Mouse (Mus musculus) right cerebral cortex, postnatal 10 days (tissue): ENCODE measurements around the gene Arhgdib.
"Not testable (repeated sequence)": the region's sequence is repeated elsewhere in the genome, so short reads cannot be mapped to it uniquely, and the experiment has no call there.

Experiments used
- DNase-seq, 2 experiments: peaks; one replicate each; pipeline ENCODE4 v3.0.0; 2021; ENCODE audit warnings: low spot score in 2 of 2

Arhgdib gene

DNA sequence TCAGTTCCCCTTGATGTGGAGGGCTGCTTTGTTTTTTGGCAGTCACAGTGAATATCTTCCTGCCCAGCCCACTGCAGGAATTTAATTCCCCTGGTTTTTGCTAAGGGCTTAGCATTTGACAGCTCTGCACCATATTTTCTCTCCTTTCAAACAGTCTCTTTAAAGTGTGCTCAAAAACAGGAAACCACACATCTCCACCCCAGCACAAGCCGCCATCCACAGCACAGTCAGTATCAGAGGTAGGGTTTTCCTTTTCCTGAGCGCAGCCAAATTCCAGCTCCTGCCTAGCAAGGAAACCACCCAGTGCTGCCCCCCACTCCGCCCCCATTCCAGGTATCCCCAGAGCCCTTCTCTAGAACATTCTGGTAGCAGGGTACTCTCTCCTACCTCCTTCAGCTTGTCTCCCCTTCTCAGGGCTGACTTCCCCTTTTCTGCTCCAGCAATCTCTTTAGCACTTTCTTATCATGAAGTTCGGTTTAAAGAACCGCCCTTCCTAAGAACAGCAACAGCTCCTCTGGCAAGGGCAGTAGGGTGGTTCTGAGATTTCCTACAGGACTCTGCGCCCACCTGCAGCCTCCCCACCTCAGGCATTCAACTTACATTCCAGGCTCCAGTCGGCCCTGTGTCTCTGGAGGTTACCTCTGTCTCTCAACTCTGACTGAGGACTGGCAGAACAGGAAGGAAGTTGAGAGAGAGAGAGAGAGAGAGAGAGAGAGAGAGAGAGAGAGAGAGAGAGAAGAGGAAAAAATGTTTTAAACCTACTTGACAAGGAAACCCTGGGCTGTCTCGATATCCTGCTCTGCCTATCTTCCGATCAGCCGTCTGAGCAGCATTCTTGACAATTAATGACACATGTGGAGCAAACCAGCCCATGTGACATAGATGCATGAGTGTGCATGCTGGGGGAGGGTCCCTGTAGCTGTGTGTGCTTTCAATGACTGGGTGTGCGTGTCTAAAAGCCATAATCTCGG lies at the start of gene Arhgdib:
TSS of gene Arhgdib (minus strand) at position 849 of the 971 bp plus-strand sequence.
- peak in 1 of 2 experiments; percentile 38 for DNase-seq

DNA sequence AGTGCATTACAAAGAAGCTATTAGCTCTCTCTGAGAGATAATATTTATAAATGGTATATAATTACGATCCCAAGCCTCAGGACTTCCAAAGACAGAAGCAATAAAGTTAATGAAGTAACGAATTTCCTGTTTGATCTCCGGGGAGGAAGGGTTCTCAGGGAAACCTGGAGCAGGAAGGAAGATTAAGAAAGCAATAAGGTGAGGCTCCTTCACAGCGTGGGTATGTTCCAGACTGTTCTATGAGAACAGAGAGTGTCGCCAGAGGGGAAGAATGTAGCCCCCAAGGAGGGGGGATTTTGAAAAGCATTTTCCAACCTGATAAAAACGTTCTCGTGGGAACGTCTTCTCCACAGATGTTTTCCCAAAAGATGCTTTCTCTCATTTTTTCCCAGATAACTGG lies 48.9 kb upstream of the Arhgdib start:
- DNase-seq: no peak

DNA sequence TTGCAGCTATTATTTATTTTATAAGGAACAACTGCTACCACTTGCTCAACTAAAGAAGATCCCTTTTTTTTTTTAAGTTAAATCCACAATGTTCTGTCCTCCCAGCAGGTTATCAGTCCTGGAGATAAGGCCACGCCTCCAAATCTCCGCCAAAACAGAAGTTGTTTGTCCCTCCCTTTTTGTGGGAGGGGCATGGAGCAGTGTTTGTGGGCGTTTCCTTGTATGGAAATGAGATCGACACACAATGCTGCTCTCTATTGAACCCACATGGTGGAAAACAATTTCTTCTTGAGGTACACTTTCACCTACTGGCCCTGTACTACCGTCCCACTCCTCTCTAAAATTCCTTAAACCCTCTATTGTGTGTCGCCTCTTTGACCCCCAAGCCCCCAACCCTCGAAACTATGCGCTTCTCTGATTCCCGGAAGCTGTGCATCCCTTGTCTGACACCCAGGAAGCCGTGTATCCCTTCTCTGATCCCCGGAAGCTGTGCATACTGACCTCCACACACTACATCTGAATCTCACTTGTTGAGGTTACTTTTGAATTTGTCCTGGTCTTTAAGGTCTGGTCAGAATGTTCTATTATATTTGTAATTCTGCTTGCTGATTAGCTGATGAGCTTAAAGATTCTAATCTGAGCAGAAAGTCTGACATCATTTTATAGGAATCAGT lies 48.3 kb upstream of the Arhgdib start:
- DNase-seq: no peak

DNA sequence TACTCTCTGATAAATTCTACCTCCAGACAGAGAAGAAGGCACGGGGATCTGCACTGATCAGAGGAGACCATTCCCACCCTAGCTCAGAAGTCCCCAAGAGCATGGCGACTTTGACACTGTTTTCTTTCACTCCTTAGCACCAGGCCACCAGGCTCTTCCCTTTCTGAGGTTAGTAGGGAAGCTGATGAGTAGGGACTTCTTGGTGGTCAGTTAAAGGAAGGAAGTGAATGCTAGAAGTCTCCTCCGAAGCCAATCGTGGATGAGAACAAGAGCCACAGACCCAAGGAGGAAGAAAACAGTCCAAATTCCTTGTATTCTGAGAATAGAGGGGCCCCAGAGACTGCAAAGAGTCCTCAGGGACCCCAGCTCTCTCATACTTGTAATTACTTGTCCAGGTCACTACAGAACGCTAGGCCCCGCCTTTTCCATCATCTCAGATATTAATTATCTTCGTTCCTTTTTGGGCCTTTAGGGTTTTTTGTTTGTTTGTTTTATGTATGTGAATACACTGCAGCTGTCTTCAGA lies 46.9 kb upstream of the Arhgdib start:
- no peak for DNase-seq

DNA sequence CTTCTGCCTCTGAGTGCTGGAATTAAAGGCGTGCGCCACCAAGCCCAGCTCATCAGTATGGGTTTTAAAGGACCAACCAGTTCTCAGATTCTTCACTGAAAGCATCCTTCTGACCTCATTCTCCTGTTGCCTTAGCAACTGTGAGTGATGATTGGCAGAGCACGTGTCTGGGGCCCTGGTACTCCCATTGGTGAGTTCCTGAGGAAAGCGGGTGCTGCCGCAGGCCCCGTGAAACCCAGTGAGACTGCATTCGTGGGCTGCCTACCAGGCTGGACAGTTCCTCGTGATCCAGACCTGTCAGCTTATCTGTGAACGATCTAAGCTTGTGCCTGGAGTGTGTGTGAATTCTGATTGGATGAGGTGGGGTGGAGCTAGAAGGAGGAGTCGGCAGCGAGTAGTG lies 45.0 kb upstream of the Arhgdib start:
- no peak for DNase-seq

DNA sequence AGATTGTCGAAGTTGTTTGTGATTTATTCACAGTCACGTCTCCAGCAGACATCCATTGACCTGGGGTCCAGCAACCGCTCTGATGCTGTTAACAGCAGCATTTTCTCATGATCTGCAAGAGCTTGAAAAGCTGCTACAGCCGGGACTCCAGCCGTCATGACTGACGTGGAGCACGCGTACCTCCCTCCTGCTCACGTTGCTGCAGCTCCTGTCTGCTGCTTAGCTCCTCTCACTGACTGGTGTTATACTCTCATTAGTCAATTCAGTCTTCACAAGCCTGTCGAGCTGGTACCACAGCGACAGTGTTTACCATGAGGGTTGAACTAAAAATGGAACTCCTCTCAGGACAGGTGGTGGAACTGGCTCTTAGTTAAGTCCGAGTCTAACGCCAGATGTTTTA lies 44.3 kb upstream of the Arhgdib start:
- no peak for DNase-seq

DNA sequence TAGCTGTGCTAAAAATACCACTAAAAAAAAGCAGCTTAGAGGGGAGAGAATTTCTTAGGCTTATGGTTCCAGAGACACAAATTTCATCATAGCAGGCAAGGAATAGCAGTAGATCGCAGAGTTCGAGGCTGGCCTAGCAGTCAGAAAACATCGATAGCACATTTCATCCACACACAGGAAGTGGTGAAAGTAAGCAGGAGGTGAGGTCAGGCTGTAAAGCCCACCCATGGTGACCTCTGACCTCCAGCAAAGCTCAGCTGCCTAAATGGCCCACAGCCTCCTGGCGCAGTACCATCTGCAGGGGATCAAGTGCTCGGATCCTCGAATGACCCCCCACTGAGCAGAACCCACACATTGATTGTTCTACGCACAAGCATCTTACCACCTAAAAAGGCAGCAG lies 41.5 kb upstream of the Arhgdib start:
- DNase-seq: no peak

DNA sequence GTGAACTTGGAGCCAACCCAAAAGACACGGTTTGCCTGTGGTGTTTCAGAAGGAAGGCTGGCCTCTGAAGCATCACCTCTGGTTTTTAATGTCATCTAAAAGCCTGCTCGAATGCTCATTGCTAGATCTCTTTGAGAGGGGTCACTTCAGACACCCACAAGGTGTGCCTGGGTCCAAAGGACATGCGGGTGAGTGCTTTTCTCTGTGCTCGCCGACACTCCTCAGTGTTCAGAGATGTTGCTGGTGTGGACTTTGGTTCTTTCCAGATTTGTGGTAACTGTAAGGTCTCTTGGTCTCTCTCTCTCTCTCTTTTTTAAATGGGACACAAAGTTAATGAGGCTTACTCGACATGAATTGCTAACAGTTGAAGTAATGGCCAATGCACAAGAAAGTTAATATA lies 40.9 kb upstream of the Arhgdib start:
- DNase-seq: no peak

DNA sequence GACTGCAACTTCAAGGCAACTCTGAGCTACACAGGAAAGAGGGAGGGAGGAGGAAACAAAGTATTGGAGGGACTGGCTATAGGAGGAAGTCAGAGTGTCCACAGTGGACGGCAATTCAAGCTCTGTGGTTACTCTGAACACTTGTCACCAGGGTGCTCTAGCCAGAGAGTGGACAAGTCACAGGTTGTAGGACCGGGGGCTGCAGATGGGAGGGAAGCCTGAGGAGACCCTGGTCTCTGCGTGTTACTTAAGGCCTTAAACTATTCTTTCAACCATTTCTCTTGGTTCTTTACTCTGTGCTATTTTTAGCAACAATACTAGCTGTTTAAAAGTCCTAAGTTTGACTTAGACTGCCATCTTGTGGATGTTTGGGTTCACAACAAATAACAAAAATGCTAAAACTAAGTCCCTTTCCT lies 38.6 kb upstream of the Arhgdib start:
- DNase-seq: no peak

DNA sequence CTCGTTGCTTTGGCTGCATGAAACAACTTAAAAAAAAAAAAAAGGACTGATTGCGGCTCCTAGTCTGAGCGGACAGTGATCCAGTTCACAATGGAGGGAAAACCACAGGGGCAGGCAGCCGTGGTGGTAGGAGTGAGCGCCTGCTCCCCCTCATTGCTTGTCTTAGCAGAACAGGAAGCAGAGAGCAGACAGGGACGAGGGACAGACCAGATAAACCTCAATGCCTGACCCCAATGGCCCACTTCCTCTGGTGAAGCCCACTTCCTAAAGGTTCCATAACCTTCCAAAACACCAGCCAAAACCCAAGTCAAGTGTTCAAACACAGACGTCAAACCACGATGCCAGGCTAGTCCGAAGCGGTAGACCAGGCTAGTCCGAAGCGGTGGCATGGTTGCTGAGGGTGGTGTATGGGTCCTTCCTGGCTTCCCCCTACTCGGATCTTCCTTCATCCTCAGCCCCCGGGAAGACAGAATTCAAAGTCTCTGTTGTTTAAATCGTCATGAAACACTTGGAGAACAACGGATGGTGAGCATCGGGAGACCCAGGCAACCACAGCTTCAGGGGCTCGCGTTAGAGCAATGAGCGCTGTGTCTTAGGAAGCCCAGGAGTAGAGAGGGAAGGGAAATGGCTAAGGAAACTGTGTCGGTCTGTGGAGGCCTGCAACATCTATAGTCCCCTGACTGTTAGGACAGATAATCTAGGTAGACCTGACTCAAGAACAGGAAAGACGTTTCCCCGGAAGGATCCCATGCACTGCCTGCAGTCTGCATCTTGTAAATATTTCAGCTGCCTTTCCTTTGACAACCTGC lies 37.8 kb upstream of the Arhgdib start:
- no peak for DNase-seq

DNA sequence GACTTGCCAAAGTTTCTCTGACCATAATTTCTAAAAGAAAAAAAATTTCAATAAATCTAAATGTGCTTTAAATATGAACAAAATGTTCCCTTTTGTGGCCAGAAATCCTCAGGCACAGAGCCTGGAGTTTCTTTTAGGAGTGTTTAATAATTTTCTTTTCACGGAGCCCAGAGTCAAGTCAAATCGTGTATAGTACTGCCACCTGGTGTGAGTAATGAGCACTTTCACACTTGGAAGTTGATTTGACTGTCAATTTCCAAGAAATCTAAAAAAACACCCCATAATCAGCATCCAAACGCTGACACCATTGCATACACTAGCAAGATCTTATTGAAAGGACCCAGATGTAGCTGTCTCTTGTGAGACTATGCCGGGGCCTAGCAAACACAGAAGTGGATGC lies 27.2 kb upstream of the Arhgdib start:
- not testable (repeated sequence) for DNase-seq

DNA sequence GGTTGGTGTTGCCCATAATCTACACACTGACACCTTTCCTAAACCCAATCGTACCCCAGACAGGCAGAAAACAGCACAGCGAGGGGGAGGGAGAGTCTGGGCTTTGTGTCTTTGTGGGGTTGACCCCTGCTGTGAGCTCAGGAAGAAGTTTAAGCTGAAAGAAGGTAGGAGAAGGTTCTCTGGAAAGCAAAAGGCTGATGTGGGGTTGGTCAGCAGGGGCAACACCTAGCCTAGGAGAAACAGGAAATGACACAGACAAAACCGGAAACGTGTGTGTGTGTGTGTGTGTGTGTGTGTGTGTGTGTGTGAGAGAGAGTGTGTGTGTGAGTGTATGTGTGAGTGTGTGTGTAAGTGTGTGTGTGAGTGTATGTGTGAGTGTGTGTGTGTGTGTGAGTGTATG lies 25.8 kb upstream of the Arhgdib start:
- no peak for DNase-seq

DNA sequence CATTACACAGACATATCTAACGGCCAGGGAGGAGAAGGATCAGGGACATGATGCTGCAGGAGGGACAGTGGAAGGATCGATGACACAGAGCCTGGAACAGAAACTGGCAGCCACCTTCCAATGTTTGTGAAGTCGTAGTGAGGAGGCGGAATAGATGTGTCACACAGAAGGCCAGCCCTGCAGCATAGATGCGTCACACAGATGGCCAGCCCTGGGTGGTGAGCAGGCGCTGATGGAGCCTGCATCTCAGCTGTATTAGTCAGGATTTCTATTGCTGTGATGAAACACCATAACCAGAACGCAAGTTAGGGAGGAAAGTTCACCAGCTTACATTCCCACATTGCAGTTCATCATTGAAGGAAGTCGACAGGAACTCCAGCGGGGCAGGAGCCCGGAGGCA lies 24.2 kb upstream of the Arhgdib start:
- no peak for DNase-seq

DNA sequence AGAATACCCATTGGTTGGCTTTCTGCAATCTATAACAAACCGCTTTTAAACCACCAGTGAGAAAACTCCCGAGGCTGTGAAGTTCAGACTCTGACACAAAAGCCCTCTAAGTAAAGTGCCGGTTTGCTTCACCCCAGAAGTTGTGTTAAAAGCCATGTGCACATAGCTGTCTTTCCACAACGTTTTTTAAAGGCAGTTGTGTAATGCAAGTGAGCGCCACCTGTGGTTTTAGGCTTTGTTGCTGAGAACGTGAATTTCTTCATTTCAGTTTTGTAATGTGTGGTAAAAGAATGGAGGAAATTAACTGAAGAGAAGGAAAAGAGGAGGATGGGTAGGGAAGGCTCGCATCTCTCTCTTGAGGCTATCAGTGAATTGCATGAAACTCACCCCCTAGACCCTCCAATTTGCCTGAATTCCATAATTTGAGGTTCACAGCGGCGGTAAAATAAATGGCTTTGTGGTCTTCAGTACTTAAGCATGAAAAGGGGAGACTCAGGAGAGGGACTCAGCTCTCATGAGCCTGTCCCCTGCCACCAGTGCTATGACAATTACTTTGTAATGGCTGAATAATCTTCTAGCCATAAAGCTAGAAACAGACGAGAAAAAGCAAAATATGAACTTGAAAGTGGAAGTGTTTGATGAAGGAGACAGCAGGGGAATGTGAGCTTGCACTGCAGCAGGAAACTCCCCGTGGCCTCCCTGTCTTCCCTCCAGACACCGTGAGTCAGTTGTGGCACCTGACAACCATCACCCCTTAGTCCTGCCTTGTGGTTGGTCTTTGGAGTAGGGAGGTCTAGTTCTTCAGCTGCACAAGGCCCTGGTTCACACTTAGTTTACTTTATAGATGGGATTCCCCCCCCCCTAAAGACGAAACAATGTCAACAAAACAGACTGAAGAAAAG lies 23.2 kb upstream of the Arhgdib start:
- DNase-seq: no peak

DNA sequence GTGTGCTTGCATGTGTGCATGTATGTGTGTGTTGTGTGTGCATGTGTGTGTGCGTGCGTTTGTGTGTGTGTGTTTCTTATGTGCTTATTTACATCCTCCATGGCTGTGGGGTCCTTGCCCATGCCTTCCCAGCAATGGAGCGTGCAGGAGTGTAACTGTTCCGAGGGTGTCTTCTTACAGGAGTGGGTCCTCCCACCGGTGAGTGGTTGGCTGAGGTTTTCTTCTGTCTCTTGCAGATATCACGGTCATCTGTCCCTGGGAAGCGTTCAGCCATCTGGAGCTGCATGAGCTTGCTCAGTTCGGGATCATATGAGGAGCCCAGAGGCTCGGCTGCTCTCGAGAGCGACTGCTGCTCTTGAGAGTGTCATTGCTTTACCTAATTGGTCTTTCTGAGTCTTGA lies 21.3 kb upstream of the Arhgdib start:
- no peak for DNase-seq

DNA sequence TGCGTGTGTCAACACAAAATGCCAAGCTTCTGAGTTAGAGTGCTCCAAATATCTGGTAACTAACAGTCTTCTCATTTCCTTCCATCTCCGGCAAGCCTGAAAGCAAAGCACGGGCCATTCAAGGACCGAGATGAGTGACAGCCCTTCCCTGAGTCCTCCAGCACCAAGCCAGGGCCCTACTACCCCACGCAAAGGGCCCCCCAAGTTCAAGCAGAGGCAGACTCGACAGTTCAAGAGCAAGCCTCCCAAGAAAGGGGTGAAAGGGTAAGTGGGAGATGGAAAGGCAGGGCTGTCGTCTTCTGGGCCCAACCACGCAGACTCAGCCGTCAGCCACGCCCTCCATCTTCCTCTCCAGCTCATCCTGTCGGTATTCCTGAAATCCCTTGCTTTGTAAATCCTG lies 17.4 kb upstream of the Arhgdib start:
- DNase-seq: no peak

DNA sequence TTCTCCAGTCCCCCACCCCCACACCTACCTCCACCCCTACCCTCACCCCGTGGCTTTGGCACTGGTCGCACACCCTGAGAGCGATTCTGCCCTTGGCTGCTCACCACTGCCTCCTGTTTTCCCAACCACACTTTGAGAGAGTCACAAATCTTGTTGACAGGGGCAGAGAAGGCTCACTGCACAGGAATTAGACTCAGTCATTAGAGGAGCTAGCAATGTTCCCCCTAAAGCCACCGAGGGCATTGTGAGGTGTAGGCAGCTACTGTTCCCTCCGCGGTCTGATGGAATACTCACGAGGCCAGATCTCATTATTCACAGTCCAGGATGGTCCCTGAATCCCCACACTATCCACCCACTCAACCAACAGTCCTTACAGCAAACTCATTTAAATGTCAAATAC lies 15.4 kb upstream of the Arhgdib start:
- DNase-seq: no peak

DNA sequence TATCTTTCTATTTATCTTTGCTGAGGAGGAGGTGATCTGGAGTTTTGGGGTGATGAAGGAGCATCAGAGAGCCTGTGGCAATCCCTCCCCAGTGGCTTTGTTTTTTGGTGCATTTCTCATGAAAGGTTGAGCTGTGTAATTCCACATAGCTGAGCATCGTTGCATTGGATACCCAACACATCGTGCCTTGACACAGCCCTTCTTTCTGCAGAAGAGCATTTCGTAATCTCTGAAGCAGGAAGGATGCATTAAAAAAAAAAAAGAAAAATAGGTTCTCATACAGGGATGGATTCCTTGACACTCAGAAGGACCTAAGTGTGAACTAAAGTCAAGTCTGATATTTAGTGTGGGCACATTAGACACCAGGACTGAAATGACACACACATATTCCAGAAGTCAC lies 13.5 kb upstream of the Arhgdib start:
- DNase-seq: no peak

DNA sequence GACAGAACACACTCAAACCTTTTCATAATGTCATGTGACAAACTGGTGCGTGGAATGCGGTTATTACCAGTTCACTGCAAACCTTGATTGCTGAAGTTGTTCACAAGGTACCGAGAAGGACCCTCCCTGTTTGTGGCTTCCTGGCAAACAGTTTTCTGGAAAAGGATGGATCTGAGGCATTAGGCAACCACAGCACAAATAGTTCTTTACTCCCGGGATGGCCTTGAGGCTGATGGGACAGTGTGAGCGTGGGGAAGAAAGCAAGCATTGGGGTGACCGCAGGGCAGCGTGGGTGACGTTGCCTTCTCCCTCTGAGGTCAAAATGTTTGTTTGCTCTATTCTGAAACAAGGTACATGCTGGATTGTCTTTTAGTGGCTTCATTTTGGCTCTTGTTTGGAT lies 13.0 kb upstream of the Arhgdib start:
- DNase-seq: no peak

DNA sequence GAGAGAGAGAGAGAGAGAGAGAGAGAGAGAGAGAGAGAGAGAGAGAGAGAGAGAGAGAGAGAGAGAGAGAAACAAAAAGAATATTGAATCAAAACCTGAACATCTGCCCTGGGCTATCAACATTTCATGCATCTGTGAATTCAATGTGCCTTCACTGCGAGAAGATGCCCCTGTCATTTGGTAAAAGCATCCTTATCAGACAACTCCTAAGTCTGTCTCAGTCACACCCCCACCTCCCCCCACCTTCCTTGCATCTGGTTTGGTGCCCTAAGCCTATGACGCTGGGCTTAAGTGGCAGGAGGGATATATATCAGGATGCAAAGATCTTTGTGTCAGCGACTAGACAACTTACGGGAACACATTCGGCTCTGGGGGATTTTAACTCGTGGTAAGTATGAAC lies 12.5 kb upstream of the Arhgdib start:
- DNase-seq: no peak

DNA sequence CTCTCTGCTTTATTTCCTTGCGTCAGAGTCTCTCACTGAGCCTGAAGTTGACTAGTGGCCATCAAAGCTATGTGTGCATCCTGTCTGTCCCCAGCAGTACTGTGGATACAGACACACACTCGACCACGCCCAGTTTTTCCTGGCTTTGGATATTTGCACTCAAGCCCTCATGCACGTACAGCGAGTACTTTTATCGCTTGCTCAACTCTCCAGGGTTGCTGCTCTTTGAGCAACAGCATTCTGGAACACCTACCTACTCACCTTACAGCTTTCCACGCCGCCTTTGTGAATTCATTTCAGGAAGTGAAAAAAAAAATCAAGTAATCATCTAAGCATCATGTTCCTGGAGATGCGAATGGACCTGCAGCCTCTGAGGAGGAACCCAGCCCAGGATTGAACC lies 11.2 kb upstream of the Arhgdib start:
- no peak for DNase-seq
